Mouse (Mus musculus): ENCODE measurements around the gene 1810010H24Rik.
"Not testable (repeated sequence)": the region's sequence is repeated elsewhere in the genome, so short reads cannot be mapped to it uniquely, and the experiment has no call there.

1810010H24Rik gene

DNA sequence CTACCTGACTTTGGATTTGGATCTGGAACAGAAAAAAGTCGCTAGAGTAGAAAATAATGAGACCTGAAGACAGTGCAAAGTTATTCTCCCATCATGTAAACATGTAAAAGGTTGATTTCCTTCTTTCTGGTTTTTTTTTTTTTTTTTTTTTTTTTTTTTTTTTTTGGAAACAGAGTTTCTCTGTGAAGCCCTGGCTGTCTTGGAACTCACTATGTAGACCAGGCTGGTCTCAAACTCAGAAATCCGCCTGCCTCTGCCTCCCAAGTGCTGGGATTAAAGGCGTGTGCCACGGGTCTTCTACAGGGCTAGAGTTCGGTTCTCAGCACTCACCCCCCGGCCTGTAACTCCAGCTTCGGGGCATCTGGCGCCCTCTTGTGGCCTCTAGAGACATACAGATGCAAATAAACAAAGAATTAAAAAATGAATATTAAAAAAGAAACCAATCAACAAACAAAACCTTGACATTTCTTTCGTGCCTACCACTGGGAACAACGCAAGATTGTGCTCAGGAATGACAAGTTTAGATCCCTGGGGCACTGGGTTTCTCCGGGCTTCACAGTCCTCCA lies 11.4 kb upstream of the 1810010H24Rik start:
- DNase-seq, result no peak

DNA sequence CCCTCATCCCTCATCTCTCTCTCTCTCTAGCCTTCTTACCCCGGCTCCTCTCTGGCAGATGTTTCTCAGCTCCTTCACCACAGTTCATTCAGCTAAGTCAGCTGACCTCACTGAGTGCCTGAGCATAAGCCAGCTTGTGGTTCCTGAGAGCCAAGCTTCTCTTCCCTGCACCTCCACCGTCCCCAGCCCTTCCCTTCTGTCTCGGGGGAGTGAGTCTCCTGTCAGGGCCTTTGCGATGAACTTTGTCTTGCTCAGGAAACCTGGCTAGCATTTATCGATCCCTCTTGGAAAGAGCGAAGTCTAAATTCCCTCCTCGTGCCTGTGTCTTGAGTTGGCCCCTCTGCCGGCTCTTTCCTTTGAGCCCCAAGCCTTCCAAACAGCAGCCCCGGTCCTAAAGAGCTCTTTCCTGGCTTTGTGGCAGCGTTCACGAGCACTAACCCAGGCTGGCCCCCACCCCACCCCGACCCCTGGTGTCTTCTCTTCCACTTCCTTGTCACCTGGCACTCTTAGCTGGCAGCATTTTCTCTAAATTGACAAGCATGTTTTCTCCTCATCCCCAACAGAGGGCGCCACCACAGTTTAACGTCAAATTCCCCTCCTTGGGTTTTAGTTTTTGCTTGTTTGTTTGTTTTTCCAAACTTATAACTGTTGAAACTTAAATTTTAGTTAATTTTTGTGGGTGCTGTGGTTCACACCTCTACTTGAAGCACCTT lies 10.7 kb upstream of the 1810010H24Rik start:
- peak; percentile 30 for DNase-seq

DNA sequence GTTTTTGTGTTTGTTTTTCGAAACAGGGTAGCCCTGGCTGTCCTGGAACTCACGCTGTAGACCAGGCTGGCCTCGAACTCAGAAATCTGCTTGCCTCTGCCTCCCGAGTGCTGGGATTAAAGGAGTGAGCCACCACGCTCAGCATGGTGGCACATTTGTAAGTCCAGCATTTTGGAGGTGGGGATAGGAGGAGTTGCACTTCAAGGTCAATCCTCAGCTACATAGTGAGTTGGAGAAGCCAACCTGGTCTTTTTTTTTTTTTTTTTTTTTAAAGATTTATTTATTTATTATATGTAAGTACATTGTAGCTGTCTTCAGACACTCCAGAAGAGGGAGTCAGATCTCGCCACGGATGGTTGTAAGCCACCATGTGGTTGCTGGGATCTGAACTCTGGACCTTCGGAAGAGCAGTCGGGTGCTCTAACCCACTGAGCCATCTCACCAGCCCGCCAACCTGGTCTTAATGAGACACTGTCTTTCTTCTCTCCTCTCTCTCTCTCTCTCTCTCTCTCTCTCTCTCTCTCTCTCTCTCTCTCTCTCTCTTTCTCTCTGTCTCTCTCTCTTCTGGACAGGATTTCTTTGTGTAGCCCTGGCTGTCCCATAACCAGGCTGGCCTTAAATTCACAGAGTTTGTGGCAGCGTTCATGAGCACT lies 9.8 kb upstream of the 1810010H24Rik start:
- DNase-seq, result not testable (repeated sequence)

- DNase-seq, result no peak
These were observed 8.6 kb upstream of the 1810010H24Rik start for GRCm38 (mm10) chr11:107016893-107017292.

DNA sequence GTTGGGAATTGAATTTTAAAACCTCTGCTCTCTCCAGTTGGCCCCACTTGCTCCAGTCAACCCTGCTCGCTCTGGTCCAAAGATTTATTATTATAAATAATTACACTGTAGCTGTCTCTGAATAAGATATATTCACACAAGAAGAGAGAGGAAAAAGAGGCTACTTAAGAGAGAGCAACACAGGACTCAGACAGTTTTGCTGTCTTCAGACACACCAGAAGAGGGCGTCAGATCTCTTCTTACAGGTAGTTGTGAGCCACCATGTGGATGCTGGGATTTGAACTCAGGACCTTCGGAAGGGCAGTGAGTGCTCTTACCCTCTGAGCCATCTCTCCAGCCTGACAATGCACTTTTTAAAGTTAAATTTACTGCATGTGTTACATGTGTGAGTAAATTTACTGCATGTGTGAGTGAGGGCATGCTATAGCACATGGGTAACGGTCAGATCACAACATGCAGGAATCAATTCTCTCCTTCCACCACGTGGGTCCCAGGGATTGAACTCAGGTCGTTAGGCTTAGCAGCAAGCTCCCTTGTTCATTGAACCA lies 8.1 kb upstream of the 1810010H24Rik start:
- no peak for DNase-seq

DNA sequence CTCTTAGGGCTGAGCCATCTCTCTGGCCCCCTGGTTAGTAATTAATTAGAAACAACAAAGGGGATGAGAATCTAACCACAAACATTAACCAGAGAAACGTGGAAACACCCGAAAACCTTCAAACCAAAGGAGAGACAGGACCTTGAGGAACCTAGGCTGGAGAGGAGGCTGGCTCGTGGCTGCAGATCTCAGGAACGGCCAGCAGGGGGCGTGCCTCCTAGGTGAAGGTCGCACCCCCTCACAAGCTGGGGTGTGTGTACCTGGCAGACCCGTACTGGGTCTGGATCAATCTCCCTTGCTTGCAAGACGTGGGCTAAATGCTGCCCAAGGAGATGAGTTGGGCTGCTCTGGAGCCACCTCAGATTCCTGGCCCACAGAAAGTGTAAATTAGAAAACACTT lies 6.9 kb upstream of the 1810010H24Rik start:
- DNase-seq, result no peak

DNA sequence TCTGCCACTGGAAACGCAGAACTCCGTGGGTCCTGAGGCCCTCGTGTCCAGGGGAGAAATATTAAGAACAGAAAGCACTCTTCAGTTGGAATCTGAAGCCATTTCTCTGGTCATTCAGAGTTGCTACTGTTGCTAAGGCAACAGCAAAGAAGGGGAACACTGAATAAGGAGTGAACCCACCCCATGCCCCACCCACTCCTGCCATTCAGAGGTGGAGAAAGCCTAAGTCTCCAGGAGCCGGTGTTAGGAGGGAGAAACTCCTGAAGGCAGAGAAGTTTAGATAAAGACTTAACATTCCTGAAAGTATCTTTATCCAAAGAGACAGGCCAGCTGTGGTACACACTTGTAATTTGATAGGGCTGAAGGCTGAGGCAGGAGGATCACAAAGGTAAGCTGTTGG lies 6.2 kb upstream of the 1810010H24Rik start:
- no peak for DNase-seq

DNA sequence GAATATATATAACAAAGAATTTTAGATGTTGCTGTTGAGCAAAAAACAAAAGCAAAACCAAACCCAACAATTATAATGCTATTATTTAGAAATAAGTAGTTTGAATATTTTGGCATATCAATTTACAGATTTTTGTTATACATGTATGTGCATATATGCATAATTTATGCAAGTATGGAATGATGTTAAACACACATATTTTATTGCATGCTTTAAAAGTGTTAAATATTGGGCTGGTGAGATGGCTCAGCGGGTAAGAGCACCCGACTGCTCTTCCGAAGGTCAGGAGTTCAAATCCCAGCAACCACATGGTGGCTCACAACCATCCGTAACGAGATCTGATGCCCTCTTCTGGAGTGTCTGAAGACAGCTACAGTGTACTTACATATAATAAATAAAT lies 5.8 kb upstream of the 1810010H24Rik start:
- DNase-seq, result not testable (repeated sequence)

DNA sequence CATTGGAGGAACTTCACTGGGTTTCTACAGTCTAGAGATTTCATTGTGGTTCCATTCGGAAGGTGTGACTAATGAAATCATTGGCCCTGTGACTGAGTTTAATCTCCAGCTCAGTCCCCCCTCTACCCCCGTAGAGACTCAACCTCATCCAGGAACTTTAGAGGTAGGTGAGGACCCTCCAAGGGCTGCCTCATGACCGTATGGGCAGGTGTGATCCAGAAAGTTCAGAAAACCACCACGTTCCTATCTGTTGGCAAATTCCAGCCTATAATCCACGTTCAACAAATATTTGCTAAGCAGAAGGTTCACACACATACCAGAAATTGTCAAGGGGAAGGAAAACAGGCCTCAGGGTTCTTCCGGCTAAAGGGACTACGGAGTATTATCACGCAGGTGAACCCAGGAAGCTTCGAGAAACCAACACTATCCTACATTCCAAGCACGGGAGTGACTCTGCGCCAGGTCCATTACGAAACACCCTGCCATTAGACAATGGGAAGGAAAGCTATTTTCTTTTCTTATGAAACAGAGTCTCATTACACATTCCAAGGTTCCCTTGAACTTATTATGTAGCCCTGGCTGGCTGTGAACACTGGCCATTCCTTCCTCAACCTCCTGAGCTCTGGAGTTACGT lies 3.3 kb upstream of the 1810010H24Rik start:
- no peak for DNase-seq

DNA sequence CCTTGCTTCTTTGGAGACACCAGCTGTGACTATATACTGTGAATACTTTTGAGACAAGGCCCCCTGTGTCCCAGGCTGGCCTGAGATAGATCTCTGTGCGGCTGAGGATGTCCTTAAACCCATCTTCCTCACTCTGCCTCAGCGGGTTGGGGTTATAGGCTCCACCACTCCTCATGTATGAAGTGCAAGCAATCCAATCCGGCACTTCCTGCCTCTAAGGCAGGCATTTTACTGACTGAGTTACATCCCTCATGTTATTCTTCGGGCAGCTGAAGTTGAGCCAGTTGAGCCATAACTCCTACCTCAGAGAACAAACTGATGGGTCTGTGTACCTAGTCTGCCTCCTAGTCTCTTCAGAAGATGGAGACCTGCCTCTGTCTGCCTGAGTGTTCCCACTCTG lies 1.1 kb upstream of the 1810010H24Rik start:
- DNase-seq, result no peak

DNA sequence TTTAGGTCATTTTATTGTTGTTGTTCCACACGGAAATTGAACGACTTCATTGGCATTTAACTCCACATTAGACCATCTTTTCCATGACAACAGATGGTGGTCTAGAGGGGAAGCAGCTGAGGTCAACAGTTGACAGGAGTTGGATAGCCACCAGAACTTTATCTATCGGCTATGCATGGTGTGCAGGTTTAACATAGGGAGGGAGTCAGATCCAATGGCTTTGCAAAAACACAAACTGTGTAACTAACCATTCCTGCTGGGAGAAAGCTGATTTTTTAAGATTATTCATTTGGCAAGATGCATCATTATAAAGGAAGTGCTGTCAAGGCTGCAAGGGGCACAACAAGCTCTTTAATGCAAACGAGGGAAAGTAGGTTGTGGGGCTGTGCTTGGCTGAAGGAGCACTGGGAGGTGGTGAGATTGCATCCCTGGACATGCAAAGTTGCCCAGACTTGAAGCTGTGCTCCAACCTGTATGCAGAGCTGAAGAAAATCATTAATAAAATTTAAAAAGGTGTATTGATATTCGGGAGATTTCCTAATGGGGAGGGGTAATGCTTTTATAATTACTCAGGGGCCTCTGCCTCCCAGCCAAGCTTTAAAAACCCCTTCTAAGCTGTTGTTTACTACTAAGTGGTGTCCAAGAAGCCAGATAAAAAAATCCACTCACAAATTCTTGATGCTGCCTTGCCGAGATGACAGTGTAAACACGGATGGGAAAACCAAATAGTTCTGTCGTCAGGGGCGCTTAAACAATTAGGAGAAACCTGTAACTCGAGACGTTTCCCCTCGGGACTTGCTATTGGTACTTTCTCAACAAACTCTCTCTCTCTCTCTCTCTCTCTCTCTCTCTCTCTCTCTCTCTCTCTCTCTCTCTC lies 1.3 kb downstream of the 1810010H24Rik start:
- peak; percentile 66 for DNase-seq

GRCm38 (mm10) chr11:107027431-107028274 lies 2.2 kb downstream of the 1810010H24Rik start:
- peak; percentile 89 for DNase-seq

GRCm38 (mm10) chr11:107028275-107028618 lies 2.8 kb downstream of the 1810010H24Rik start:
- DNase-seq, result no peak

GRCm38 (mm10) chr11:107028754-107029153 lies 3.3 kb downstream of the 1810010H24Rik start:
- no peak for DNase-seq

- DNase-seq, result no peak
These were observed 4.1 kb downstream of the 1810010H24Rik start for GRCm38 (mm10) chr11:107029536-107029935.

DNA sequence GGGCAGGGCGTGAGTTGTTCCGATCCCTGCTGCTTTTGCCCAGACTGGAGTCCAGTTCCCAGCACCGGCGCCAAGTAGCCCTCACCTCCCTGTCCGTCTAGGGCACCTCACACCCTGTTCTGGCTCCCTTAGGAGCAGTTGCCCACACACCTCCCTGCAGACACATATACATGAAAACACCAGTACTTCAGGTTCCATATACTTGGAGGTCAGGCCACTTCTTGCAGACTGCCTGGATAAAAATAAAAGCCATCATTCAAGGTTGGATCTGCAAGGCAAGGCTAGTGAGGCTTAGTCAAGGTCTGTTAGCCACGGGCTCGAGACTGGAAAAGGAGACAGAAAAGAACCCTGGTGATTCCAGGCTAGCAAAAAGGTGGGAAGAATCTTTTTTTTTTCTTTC lies 6.2 kb downstream of the 1810010H24Rik start:
- DNase-seq, result no peak

- DNase-seq, result no peak
These were observed 8.8 kb downstream of the 1810010H24Rik start for GRCm38 (mm10) chr11:107034085-107034810.

- no peak for DNase-seq
These were observed 13.9 kb downstream of the 1810010H24Rik start for GRCm38 (mm10) chr11:107039417-107039816.

DNA sequence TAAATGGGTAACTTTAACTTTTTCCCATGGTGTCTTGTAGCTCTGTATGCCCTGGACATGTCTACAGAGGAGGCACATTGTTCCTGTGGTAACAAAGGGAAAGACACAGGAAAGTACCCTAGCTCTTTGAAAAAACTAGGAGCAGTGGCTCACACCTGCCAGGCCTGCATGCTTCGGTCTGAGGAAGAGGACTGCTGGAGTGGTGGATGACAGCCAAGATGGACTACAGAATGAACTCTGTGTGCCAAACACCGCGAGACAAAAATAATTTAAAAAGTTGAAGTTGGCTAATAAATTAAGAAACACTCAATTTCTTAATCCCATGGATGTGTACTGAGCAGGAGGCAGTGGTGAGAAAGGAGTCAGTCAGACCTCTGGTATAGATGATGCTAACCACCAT lies 15.9 kb downstream of the 1810010H24Rik start:
- no peak for DNase-seq

- DNase-seq, result no peak
These were observed 17.9 kb downstream of the 1810010H24Rik start for GRCm38 (mm10) chr11:107043361-107043760.

GRCm38 (mm10) chr11:107044321-107044720 lies 18.8 kb downstream of the 1810010H24Rik start:
- DNase-seq, result peak; percentile 82

All from cerebellum, adult 9-10 months (tissue).